Mouse (Mus musculus) hindbrain, embryonic 11.5 days (tissue): ENCODE measurements around the gene Bola2. TPM values are rescaled to one million over a fixed set of nuclear protein-coding genes. Genes with fewer than 3 reads are reported as not detected.
A peak's percentile ranks its signal among the peaks of the same experiment; 100 is the strongest.

Experiments used
- ATAC-seq: fragments of 200-750 bp; cut with Nextera tagmentation; 2 replicates; pipeline ENCODE4 v1.8.0; 2017; ENCODE audit warnings: mild to moderate bottlenecking, moderate TSS enrichment, moderate library complexity; ENCODE audit not compliant: low FRiP score
- DNase-seq: peaks from one replicate; pipeline ENCODE4 v3.0.0-alpha.2; 2015; ENCODE audit warnings: low spot score
- H3K27ac ChIP-seq: fragments of 300-500 bp; sonication (generic); 2 replicates; pipeline ENCODE4 v1.5.1; 2014; ENCODE audit warnings: mild to moderate bottlenecking, low read depth, low read length
- H3K27me3 ChIP-seq: fragments of 300-500 bp; sonication (generic); 2 replicates; pipeline ENCODE4 v1.6.1; 2014; ENCODE audit warnings: mild to moderate bottlenecking, low read length, moderate library complexity, mixed read lengths; ENCODE audit not compliant: control insufficient read depth, insufficient read depth
- H3K36me3 ChIP-seq: fragments of 300-500 bp; sonication (generic); 2 replicates; pipeline ENCODE4 v1.6.1; 2014; ENCODE audit warnings: mild to moderate bottlenecking, low read length, moderate library complexity, mixed read lengths; ENCODE audit not compliant: control insufficient read depth, insufficient read depth
- H3K4me1 ChIP-seq: fragments of 300-500 bp; sonication (generic); replicated peaks from 2 replicates; pipeline ENCODE4 v1.6.1; 2014; ENCODE audit warnings: low read length, mixed read lengths; ENCODE audit not compliant: control insufficient read depth, insufficient read depth
- H3K4me2 ChIP-seq: fragments of 300-500 bp; sonication (generic); replicated peaks from 2 replicates; pipeline ENCODE4 v1.6.1; 2014; ENCODE audit warnings: mild to moderate bottlenecking, low read depth, low read length
- H3K4me3 ChIP-seq: fragments of 300-500 bp; sonication (generic); 2 replicates; pipeline ENCODE4 v1.5.1; 2014; ENCODE audit warnings: low read depth, low read length
- H3K9ac ChIP-seq: fragments of 300-500 bp; sonication (generic); 2 replicates; pipeline ENCODE4 v1.6.1; 2014; ENCODE audit warnings: low read depth, low read length
- H3K9me3 ChIP-seq: fragments of 300-500 bp; sonication (generic); 2 replicates; pipeline ENCODE4 v1.6.1; 2016; ENCODE audit warnings: low read length; ENCODE audit not compliant: control insufficient read depth
- WGBS: fragments of 180-500 bp; shearing (Covaris S2); extraction: QIAGEN DNeasy Blood & Tissue Kit; methylation state at CpG from one replicate; pipeline ENCODE4 v1.1.7; 2014; 5-methylcytosine and 5-hydroxymethylcytosine counted together
- polyA plus RNA-seq: library from polyadenylated mRNA; unstranded; fragments of >200 nt; fragmentation: Nextera tagmentation; extraction: Ambion mirVana; gene quantifications from 2 replicates; pipeline ENCODE4 v1.2.1, GENCODE M21; 2014

The Bola2 gene
- polyA plus RNA-seq, 1 experiment from 2014 or later: 164 TPM

DNA sequence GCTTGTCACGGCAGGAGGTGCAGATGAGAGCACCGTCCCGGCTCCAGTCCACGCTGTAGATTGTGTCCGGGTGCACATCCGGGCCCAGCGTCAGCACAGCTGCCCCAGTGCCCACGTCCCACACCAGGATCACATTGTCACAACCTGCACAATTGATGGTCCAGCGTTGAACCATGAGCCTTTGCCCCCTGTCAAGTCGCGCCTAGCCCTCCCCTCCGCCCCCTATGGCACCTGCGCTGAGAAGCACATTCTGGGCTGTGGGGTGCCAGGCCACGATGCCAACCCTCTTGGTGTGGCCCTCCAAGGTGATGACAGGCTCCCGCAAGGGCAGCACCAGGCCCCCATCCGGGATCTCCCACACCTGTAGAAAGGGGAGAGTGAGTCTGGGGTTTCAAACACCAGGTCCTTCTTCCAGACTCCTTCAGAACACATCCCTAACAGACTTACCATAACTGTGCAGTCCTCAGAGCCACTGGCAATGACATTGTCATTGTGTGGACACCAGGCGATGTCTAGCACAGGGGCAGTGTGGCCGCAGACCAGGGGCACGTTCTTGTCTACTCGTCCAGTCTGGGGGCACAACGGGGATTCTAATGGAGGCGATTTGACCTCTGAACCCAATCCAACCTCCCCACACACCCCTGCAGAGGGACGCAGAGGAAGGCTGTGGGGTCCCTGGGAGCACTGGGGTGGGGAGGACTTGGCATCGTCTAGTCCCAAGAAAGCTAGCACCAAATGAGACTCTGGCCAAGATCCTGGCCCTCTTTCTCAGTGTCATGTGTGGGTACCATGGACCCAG is 6.6 kb downstream of the Bola2 start:
- Histone ChIP-seq H3K9ac (peak overlapping the region; percentile 37; the same call in 1 of the 2 replicates), H3K27me3 (no peaks in the 10 kb centered on the region), H3K9me3 (no peaks in the 10 kb centered on the region), H3K4me2 (peak overlapping the region; percentile 9), H3K36me3 (no peaks in the 10 kb centered on the region), H3K27ac (no peak overlapping the region), H3K4me1 (peaks cover 14% of the 10 kb centered on the region), H3K4me3 (no peak overlapping the region)
- DNase-seq (no peak), ATAC-seq (no peak)
- 56% methylated on average over 24 of the region's 24 CpGs for WGBS

DNA sequence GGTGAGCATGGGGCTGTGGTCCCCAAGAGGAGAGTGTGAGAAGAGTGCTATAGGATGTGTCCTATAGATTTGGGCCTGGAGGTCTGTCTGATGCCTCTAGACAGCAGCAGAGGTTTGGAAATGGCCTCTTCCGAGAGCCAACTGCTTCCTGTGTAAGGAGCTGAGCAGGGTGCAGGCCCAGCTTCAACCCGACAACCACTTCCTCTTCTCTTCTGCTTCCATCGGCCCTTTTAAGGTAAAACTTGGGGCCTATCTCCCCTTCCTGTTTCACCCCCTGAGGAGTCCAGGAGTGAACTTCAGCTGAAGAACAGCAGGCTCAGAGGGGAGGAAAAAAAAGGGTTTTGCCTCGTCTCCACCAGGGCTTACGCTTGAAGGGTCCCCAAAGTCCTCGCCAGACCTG is 7.2 kb downstream of the Bola2 start:
- no peak overlapping the region for H3K27ac ChIP-seq
- ATAC-seq (no peak), DNase-seq (no peak)
- no peak overlapping the region for H3K9ac ChIP-seq
- no peaks in the 10 kb centered on the region for H3K9me3 ChIP-seq
- H3K4me3 ChIP-seq: no peak overlapping the region
- peaks cover 11% of the 10 kb centered on the region for H3K4me1 ChIP-seq
- no peaks in the 10 kb centered on the region for H3K36me3 ChIP-seq
- H3K4me2 ChIP-seq: 0 out of 2 replicates have a peak overlapping the region, but pooled peaks have one; percentile 4
- no peaks in the 10 kb centered on the region for H3K27me3 ChIP-seq
- WGBS: 90% methylated on average over 6 of the region's 6 CpGs

- H3K4me2 ChIP-seq: peak overlapping the region; percentile 92
- H3K9me3 ChIP-seq: no peaks in the 10 kb centered on the region
- no peak overlapping the region for H3K27ac ChIP-seq
- no peak for DNase-seq
- ATAC-seq: no peak
- no peaks in the 10 kb centered on the region for H3K27me3 ChIP-seq
- H3K4me1 ChIP-seq: peaks cover 11% of the 10 kb centered on the region
- H3K4me3 ChIP-seq: peak overlapping the region; percentile 65
- H3K9ac ChIP-seq: peak overlapping the region; percentile 72; the same call in 1 of the 2 replicates
- no peaks in the 10 kb centered on the region for H3K36me3 ChIP-seq
- 88% methylated on average over 12 of the region's 12 CpGs for whole genome bisulfite sequencing
Measured at GRCm38 (mm10) chr7:126702861-126703756, 7.9 kb downstream of the Bola2 start.

DNA sequence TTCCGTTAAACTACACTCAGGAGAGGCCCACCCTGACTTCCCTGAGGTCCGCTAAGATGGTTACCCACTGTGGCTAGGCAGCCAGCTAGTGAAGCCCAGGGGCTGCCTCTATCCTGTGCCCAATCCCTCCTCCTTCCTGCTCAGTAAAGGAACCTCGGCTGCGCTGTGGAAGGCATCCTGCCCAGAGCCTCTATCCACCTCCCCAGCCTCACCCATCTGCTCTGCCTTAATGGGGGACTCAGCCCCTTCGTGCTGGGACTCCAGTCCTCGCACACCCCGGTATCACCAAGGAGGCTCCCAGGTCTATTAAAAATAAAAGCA is 8.5 kb downstream of the Bola2 start:
- 21% methylated on average over 7 of the region's 7 CpGs for WGBS
- H3K27me3 ChIP-seq: no peaks in the 10 kb centered on the region
- no peaks in the 10 kb centered on the region for H3K9me3 ChIP-seq
- no peak overlapping the region for H3K27ac ChIP-seq
- H3K36me3 ChIP-seq: no peaks in the 10 kb centered on the region
- ATAC-seq (no peak), DNase-seq (no peak)
- H3K9ac ChIP-seq: peak overlapping the region; percentile 72
- H3K4me1 ChIP-seq: peaks cover 11% of the 10 kb centered on the region
- peak overlapping the region; percentile 92 for H3K4me2 ChIP-seq
- H3K4me3 ChIP-seq: peak overlapping the region; percentile 65

DNA sequence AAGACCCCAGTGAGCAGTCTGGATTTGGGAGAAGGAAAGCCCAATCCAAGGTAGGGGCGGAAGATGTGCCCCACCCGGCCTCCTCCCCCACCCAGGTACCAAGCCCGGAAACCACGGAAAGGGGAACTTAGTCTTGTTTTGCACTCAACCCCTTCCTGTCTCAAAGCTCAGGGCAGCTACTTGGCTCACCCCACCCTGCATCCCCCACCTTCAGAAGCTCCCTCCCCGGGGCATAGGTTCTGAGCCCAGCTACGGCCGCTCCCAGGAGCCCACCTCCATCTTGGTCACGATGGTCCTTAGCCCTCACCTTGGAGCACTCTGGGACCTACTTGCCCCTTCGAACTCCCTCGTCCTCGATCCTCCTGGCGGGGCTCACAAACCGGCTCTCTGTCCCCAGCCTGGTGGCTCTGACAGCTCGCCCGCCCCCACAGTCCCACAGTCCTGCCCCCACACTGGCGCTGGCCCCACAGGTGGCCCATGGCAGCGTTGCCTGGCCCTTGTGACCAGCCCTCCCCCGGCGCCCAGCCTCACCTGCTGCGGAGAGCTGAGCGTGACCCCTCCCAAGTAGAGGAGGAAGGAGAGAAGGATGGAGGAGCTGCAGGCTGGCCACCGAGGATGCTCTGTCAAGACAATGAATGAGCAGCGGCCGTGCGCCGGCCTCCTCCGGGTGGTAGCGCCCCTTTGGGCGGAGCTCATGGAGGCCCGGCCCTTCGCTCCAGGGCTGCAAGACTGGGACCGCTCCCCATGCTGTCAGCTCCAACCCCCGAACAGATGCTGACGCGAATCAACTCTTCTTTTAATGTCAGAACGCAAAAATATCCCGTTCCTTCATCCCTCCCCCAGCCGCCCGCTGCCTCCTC is 9.2 kb downstream of the Bola2 start:
- Histone ChIP-seq H3K27ac (no peak overlapping the region), H3K4me1 (peaks cover 11% of the 10 kb centered on the region)
- 3% methylated on average over 38 of the region's 39 CpGs for WGBS

GRCm38 (mm10) chr7:126707442-126708174 is 12.4 kb downstream of the Bola2 start, which contains the start of gene Coro1a:
Gene Coro1a, minus strand, starts transcription at chr7:126707787.
- Histone ChIP-seq H3K27me3 (no peaks in the 10 kb centered on the region), H3K36me3 (no peaks in the 10 kb centered on the region), H3K27ac (no peak within 1 kb of the TSS), H3K4me3 (no peak within 1 kb of the TSS), H3K9me3 (no peaks in the 10 kb centered on the region), H3K4me1 (peaks cover 4% of the 10 kb centered on the region; the same call in 1 of the 2 replicates), H3K4me2 (no peak within 1 kb of the TSS), H3K9ac (no peak within 1 kb of the TSS)
- ATAC-seq: no peak
- no peak for DNase-seq
- 90% methylated on average over 19 of the region's 19 CpGs for WGBS

More for the DNA sequence above, 9.2 kb downstream of the Bola2 start:
- peak overlapping the region; percentile 65 for H3K4me3 ChIP-seq
- no peaks in the 10 kb centered on the region for H3K36me3 ChIP-seq
- no peaks in the 10 kb centered on the region for H3K27me3 ChIP-seq
- H3K9me3 ChIP-seq: no peaks in the 10 kb centered on the region
- H3K4me2 ChIP-seq: peak overlapping the region; percentile 92
- ATAC-seq (peak; percentile 82), DNase-seq (peak; percentile 83)
- H3K9ac ChIP-seq: peak overlapping the region; percentile 72

DNA sequence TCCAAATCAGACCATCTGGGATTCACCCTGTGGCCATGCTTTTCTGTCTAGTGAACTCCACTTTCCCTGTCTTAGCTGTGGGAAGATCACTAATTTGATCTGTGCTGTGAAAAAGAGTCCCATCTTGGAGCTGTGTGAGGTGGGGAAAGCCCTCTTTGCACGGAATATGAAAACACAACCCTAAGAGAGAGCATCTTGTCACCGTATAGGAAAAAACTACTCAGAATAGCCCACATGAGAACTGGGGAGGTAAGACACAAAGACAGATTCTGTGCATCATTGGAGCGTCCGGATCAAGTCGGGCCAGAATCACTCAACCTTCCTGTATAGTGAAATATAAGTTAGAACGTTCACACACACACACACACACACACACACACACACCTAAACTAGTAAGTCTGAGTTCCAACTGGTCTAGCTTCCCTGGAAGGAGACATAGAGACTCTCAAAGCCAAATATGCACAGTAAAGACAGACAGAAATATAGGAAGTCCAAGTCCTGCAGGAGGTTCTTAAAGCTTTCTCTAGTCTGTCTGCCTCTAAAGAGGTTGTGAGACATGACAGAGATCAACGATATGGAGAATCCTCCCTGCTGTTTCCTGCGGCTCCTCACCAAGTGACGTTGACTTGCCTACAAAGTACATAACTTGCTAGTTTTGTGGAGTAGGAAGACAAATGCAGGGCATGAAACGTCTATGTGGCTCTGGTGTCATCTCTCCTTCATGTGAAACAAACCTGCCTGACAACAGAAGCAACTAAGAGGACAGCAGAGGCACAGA is 13.2 kb downstream of the Bola2 start:
- H3K4me3 ChIP-seq: no peak overlapping the region
- DNase-seq (no peak), ATAC-seq (no peak)
- 83% methylated on average over 10 of the region's 10 CpGs for WGBS
- H3K4me2 ChIP-seq: no peak overlapping the region
- no peak overlapping the region for H3K9ac ChIP-seq
- H3K27me3 ChIP-seq: no peaks in the 10 kb centered on the region
- no peaks in the 10 kb centered on the region for H3K36me3 ChIP-seq
- H3K9me3 ChIP-seq: no peaks in the 10 kb centered on the region
- peaks cover 4% of the 10 kb centered on the region; the same call in 1 of the 2 replicates for H3K4me1 ChIP-seq
- H3K27ac ChIP-seq: no peak overlapping the region
